Mouse (Mus musculus): ENCODE results near the gene Fam240a. TPM values are rescaled to one million over a fixed set of nuclear protein-coding genes. Genes with fewer than 3 reads are reported as not detected.

Gene Fam240a
- polyA plus RNA-seq, 1 experiment, result not detected

DNA sequence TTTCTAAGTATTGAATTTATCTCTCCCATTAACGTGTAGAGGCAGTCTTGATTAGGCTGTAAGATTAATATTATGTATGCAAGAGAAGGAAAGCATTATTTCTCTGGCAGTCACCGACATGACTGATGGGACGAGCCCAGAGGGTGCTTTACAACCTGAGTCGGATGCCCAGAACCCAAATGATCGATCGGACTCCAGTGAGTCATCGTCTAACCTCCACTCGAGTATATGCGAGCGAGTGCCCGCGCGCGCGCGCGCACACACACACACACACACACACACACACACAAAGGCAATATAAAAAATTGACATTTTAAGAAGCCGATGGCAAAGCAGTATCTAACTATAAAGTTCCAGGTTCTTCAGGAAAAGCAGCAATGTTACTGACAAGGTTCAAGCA is 28.7 kb upstream of the Fam240a start:
- no peak overlapping the region for H3K4me3 ChIP-seq (ENCODE audit: insufficient read depth, low read depth, low read length)
- H3K27ac ChIP-seq (ENCODE audit: insufficient read depth, low read depth, low read length), result no peak overlapping the region
- TF ChIP-seq CTCF (conservative IDR thresholded peaks at IDR 0.05; ENCODE audit: insufficient read depth, insufficient read length, low read depth, low read length) (no peak), POLR2A (IDR thresholded peaks at IDR 0.05; ENCODE audit: low read depth, low read length) (no peak)
- 19% methylated on average over 18 of the region's 18 CpGs for WGBS
- H3K4me1 ChIP-seq (ENCODE audit: control insufficient read depth, insufficient read depth, low read length), result no peaks in the 10 kb centered on the region
- no peak for DNase-seq
- H3K27me3 ChIP-seq (replicated peaks; ENCODE audit: control insufficient read depth, insufficient read depth, low read length), result no peaks in the 10 kb centered on the region
- H3K36me3 ChIP-seq (ENCODE audit: control insufficient read depth, insufficient read depth, low read length), result no peaks in the 10 kb centered on the region

DNA sequence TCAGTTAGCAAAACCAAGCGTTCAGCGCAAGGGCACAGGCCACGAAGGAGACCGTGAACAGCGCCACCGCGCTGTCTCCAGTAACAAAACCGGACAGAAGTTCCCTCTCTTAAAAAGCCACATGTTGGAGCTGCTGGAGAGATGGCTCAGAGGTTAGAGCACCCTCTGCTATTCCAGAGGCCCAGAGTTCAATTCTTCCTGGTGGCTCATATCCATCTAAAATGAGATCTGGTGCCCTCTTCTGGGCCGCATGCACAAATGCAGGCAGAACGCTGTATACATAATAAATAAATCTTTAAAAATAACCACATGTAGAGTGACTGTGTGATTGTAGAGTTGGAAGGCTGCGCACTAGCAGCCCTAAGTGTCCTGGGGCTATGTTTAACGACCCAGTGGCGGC is 27.6 kb upstream of the Fam240a start:
- H3K27me3 ChIP-seq (replicated peaks; ENCODE audit: control insufficient read depth, insufficient read depth, low read length), result no peaks in the 10 kb centered on the region
- no peaks in the 10 kb centered on the region for H3K36me3 ChIP-seq (ENCODE audit: control insufficient read depth, insufficient read depth, low read length)
- H3K4me3 ChIP-seq (ENCODE audit: insufficient read depth, low read depth, low read length), result no peak overlapping the region
- 43% methylated on average over 13 of the region's 13 CpGs for WGBS
- DNase-seq, result no peak
- no peak overlapping the region for H3K27ac ChIP-seq (ENCODE audit: insufficient read depth, low read depth, low read length)
- H3K4me1 ChIP-seq (ENCODE audit: control insufficient read depth, insufficient read depth, low read length), result no peaks in the 10 kb centered on the region
- TF ChIP-seq CTCF (conservative IDR thresholded peaks at IDR 0.05; ENCODE audit: insufficient read depth, insufficient read length, low read depth, low read length) (peak; percentile 41), POLR2A (IDR thresholded peaks at IDR 0.05; ENCODE audit: low read depth, low read length) (no peak)

DNA sequence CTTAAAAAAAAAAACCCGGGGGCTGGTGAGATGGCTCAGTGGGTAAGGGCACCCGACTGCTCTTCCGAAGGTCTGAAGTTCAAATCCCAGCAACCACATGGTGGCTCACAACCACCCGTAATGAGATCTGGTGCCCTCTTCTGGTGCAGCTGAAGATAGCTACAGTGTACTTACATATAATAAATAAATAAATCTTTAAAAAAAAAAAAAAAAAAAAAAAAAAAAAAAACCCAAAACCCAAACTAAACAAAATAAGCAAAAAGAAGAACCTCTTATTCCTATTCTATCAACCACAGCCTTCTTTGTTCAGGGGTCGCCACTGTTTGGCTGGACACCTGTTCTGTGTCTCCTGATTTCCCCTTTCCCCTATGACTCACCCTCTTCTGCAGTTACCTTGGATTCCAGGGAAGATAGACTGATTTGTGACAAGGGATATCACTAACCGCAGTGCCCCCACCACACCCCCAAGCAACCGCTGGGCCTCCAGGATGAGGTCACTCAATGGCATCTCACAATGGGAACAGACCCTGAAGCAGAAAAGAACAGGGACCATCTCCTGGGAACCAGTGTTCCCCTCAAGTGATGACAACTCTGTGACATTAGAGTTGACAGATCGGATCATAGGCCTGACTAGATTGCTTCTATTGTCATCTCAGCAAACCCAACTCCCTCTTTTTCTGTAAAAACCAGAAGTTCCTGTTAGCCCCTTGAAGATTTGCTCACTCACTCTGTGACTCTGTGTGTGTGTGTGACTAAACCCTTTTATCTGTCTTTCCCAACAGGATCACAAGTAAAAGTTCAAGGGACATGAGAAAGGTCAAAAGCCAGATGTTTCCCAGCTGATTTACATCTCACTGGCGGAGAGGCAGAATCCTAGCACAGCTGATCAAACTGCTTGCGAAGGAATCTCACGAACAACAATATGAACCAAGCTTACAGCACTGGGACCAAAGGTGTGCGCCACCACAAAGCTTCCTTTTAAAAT is 21.1 kb upstream of the Fam240a start:
- WGBS, result 82% methylated on average over 12 of the region's 12 CpGs

DNA sequence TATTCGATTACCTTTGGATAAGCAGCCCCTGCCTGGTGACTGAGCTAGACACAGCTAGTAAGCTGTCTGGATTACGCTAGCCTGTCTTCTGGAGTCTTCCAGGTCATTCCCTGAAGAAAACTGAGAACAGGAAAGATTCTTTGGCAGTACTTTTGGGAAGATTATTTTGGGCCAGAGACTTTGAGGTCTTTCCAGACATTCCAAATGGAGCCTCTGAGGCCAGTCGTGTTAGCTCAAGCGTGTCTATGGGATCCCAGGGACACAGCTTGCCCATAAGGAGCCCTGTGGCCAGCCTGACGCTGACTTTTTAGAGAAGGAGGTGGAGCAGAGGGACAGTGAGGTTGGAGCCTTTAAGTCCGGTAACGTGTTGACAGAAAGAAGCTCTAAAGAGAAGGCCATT is 19.3 kb upstream of the Fam240a start:
- no peak overlapping the region for H3K4me3 ChIP-seq (ENCODE audit: insufficient read depth, low read depth, low read length)
- TF ChIP-seq POLR2A (IDR thresholded peaks at IDR 0.05; ENCODE audit: low read depth, low read length), result no peak
- no peak for TF ChIP-seq CTCF (conservative IDR thresholded peaks at IDR 0.05; ENCODE audit: insufficient read depth, insufficient read length, low read depth, low read length)
- 78% methylated on average over 7 of the region's 7 CpGs for WGBS
- no peaks in the 10 kb centered on the region for H3K36me3 ChIP-seq (ENCODE audit: control insufficient read depth, insufficient read depth, low read length)
- no peak overlapping the region for H3K27ac ChIP-seq (ENCODE audit: insufficient read depth, low read depth, low read length)
- no peaks in the 10 kb centered on the region for H3K4me1 ChIP-seq (ENCODE audit: control insufficient read depth, insufficient read depth, low read length)
- no peaks in the 10 kb centered on the region for H3K27me3 ChIP-seq (replicated peaks; ENCODE audit: control insufficient read depth, insufficient read depth, low read length)
- peak; percentile 30 for DNase-seq

More for the DNA sequence above, 21.1 kb upstream of the Fam240a start:
- H3K4me1 ChIP-seq (ENCODE audit: control insufficient read depth, insufficient read depth, low read length), result no peaks in the 10 kb centered on the region
- DNase-seq, result peak; percentile 31
- no peaks in the 10 kb centered on the region for H3K27me3 ChIP-seq (replicated peaks; ENCODE audit: control insufficient read depth, insufficient read depth, low read length)
- H3K27ac ChIP-seq (ENCODE audit: insufficient read depth, low read depth, low read length), result no peak overlapping the region
- TF ChIP-seq CTCF (conservative IDR thresholded peaks at IDR 0.05; ENCODE audit: insufficient read depth, insufficient read length, low read depth, low read length), result no peak
- no peak overlapping the region for H3K4me3 ChIP-seq (ENCODE audit: insufficient read depth, low read depth, low read length)
- no peaks in the 10 kb centered on the region for H3K36me3 ChIP-seq (ENCODE audit: control insufficient read depth, insufficient read depth, low read length)

DNA sequence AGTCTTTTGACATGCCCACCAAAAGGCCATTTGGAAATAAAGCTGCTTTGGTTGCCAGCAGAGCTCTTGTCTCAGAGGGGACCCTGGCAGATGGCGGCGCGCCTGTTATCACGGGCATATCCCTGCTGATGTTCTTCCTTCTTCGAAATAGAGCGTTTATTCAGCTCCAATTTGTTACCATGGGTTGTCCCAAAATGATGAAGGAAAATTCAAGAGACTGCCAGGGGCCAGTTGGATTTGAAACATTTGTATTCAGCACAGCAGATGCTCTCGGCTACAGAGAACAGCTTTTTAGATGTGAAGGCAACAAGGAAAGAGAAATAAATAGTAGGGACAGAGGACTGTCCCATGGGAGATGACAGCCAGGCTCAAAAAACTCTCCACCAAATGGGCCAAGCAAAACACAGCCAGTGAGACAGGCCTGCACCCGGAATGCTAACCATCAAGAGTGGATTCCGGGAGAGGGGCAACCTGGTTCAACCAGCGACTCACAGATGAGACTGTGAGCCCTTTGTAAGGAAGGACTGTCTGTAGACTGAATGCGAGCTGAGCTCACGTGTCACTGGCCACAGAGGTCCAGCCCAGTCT is 17.3 kb upstream of the Fam240a start:
- peak; percentile 43 for DNase-seq
- 85% methylated on average over 12 of the region's 12 CpGs for WGBS
- no peaks in the 10 kb centered on the region for H3K36me3 ChIP-seq (ENCODE audit: control insufficient read depth, insufficient read depth, low read length)
- H3K4me3 ChIP-seq (ENCODE audit: insufficient read depth, low read depth, low read length), result no peak overlapping the region
- TF ChIP-seq CTCF (conservative IDR thresholded peaks at IDR 0.05; ENCODE audit: insufficient read depth, insufficient read length, low read depth, low read length) (no peak), POLR2A (IDR thresholded peaks at IDR 0.05; ENCODE audit: low read depth, low read length) (no peak)
- no peaks in the 10 kb centered on the region for H3K4me1 ChIP-seq (ENCODE audit: control insufficient read depth, insufficient read depth, low read length)
- H3K27ac ChIP-seq (ENCODE audit: insufficient read depth, low read depth, low read length), result no peak overlapping the region
- no peaks in the 10 kb centered on the region for H3K27me3 ChIP-seq (replicated peaks; ENCODE audit: control insufficient read depth, insufficient read depth, low read length)

DNA sequence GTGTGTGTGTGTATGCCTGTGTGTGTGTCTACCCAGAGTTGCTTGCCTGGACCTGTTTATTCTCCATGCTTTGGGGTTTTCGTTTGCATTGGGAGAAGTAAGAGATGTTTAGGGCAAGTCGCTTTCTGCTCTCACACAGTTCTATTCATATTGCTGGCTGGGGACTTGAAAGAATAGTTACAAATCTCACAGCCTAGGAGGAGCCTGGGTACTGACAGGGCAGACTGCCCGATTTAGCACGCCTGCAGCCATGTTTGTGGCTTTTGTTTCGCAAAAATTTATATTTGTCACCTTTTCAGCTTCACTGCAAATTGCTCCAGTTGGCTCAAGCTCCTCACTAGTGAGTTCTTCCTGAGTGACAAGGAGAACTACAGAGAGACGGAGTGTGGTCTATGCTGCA is 14.9 kb upstream of the Fam240a start:
- TF ChIP-seq POLR2A (IDR thresholded peaks at IDR 0.05; ENCODE audit: low read depth, low read length) (no peak), CTCF (conservative IDR thresholded peaks at IDR 0.05; ENCODE audit: insufficient read depth, insufficient read length, low read depth, low read length) (no peak)
- H3K4me1 ChIP-seq (ENCODE audit: control insufficient read depth, insufficient read depth, low read length), result no peaks in the 10 kb centered on the region
- H3K27ac ChIP-seq (ENCODE audit: insufficient read depth, low read depth, low read length), result no peak overlapping the region
- H3K27me3 ChIP-seq (replicated peaks; ENCODE audit: control insufficient read depth, insufficient read depth, low read length), result no peaks in the 10 kb centered on the region
- H3K36me3 ChIP-seq (ENCODE audit: control insufficient read depth, insufficient read depth, low read length), result no peaks in the 10 kb centered on the region
- no peak for DNase-seq
- no peak overlapping the region for H3K4me3 ChIP-seq (ENCODE audit: insufficient read depth, low read depth, low read length)
- WGBS, result 87% methylated on average over 6 of the region's 6 CpGs

DNA sequence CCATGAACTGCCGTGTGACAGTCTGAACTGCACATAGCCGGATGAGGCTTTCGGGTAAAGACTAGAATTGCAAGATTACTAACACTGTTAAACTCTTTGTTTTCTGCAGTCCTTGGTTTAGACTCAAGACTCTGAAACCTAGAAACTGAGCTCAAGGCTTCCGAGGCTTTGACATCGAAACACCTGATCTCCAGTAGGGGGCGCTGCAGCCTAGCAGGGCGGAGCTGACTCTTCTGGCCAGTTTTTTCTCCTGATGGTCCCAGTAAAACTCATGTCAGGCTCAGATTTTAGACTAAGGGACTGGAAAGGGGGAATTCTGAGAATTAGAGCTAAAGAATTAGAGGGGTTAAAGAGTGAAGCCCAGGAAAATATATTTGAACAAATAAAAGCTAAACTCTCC is 6.1 kb upstream of the Fam240a start:
- peak; percentile 74 for DNase-seq
- 22% methylated on average over 7 of the region's 7 CpGs for WGBS
- no peaks in the 10 kb centered on the region for H3K4me1 ChIP-seq (ENCODE audit: control insufficient read depth, insufficient read depth, low read length)
- no peak overlapping the region for H3K27ac ChIP-seq (ENCODE audit: insufficient read depth, low read depth, low read length)
- peak; percentile 89 for TF ChIP-seq CTCF (conservative IDR thresholded peaks at IDR 0.05; ENCODE audit: insufficient read depth, insufficient read length, low read depth, low read length)
- TF ChIP-seq POLR2A (IDR thresholded peaks at IDR 0.05; ENCODE audit: low read depth, low read length), result no peak
- no peaks in the 10 kb centered on the region for H3K36me3 ChIP-seq (ENCODE audit: control insufficient read depth, insufficient read depth, low read length)
- H3K4me3 ChIP-seq (ENCODE audit: insufficient read depth, low read depth, low read length), result no peak overlapping the region
- no peaks in the 10 kb centered on the region for H3K27me3 ChIP-seq (replicated peaks; ENCODE audit: control insufficient read depth, insufficient read depth, low read length)

Data from kidney, adult 2 months (tissue).